Mouse (Mus musculus): ENCODE measurements around the gene Asb9.

Gene Asb9

GRCm38 (mm10) chrX:164505709-164506498 is at the start of gene Asb9:
Gene Asb9 (plus strand): TSS chrX:164506327.
- DNase-seq: peak; percentile 66 to 80

- peak in 1 of 2 experiments; percentile 24 for DNase-seq
These were observed 46.8 kb upstream of the Asb9 start for GRCm38 (mm10) chrX:164459205-164459878.

GRCm38 (mm10) chrX:164502258-164502657 is 3.9 kb upstream of the Asb9 start:
- no peak for DNase-seq

- DNase-seq: peak in 1 of 2 experiments; percentile 9
These were observed 941 bp downstream of the Asb9 start for GRCm38 (mm10) chrX:164507068-164507467.

DNA sequence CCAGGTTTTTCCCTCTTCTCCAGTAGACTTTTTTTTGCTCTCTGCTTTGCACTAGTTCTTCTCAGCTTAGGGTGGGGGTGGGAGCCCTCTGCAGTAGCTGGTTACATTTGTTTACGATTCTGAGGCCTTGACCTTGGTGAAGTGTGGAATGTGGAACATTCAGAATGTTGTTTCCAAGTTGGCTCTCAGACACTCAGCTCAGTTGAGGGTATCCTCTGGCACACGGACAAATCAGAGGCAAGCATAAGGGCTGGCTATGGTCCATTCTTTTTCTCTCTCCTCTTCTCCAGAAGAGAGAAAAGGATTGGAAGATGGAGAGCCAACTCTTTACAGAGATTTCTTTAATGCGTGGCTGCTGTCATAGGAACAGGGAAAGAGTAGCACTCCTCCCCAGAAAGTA is 2.6 kb downstream of the Asb9 start:
- peak in 1 of 2 experiments; percentile 8 for DNase-seq

DNA sequence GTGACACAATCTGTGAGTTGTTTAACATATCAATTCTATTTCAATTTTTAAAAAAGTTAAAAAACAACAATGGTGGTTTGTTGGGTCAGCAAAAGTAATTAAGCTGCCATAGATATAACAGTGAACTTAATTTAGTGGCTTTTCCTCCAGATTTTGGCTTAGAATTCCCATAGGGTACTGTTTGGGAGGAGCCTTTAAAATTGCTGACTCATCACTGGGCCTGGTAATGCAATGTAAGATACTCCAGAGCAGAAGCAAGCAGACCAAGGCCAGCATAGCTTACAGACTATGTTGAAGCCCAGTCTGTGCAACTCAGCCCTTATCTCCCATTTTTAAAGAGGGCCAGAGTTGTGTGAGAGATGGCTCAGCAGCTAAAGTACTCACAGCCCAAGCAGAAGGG is 16.0 kb downstream of the Asb9 start:
- no peak for DNase-seq

GRCm38 (mm10) chrX:164526566-164526965 is 20.4 kb downstream of the Asb9 start:
- peak; percentile 27 to 46 for DNase-seq

DNA sequence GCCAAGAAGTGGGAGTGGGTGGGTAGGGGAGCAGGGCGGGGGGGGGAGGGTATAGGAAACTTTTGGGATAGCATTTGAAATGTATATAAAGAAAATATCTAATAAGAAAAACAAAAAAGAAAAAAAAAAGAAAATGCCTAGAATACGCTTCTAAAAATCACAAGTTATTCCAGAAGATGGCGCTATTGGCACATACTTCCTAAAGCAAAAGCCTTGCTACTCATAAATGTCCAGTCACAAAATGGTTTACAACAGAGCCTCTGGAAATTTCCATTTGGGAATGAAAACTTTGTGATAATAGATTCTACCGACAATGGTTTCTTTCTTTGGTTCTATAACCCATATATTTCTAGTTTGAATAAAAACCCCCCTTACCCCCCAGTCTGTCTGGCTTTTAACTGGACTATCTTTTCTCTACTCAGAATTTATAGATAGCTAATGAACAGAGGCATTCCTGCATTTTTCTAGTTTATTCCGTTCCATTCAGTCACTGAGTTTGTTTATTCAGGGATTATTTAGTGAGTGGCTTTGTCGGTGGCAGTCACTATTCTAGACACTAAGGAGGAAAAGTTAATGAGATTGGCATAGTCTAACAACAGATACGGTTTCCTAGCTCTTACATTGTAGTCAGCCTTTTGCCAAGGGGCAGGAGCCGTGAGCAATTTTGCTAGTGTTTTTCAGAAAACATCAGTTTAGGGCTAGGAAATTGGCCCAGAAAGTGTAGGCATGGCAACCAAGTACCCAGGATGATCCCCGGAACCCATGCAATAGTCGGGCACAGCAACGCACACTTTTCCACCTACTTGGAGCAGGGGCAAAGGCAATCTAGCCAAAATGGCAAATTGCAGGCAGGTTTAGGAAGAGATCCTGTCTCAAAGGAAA is 35.5 kb downstream of the Asb9 start:
- DNase-seq: peak in 1 of 2 experiments; percentile 11

DNA sequence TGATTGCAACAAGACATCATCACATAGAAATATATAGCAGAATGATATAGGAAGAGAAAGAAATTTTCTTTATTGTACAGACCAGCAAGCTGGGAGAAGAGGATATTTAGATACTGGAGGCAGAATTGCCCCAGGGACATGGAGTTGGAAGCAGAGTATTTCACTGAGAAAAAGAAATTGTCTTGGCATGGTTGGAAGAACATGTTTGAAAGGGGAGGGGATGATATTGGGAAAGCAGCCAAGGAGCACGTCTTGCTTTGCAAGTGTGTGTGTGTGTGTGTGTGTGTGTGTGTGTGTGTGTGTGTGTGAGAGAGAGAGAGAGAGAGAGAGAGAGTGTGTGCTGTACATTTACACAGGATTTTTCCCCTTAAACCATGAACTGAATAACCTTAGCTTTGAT is 64.1 kb downstream of the Asb9 start:
- no peak for DNase-seq

- DNase-seq: no peak
These were observed 70.8 kb downstream of the Asb9 start for GRCm38 (mm10) chrX:164576967-164577366.

Data from kidney, postnatal 25 days (tissue).